Mouse (Mus musculus): ENCODE results near the gene Slamf9.

GRCm38 (mm10) chr1:172485821-172486220 lies 10.7 kb downstream of the Slamf9 start:
- no peak for TF ChIP-seq CTCF (IDR thresholded peaks at IDR 0.05; ENCODE audit: low read depth, low read length)
- TF ChIP-seq POLR2AphosphoS5 (IDR thresholded peaks at IDR 0.05; ENCODE audit: insufficient replicate concordance, low read depth, low read length) = no peak
- no peak for TF ChIP-seq GATA1 (IDR thresholded peaks at IDR 0.05; ENCODE audit: borderline replicate concordance, low read length)
- TF ChIP-seq TAL1 (conservative IDR thresholded peaks at IDR 0.05; ENCODE audit: low read depth, low read length) = no peak
- no peak for TF ChIP-seq GATA2 (IDR thresholded peaks at IDR 0.05; ENCODE audit: borderline replicate concordance, low read depth, low read length)

Data from G1E (cell line).